Mouse (Mus musculus): ENCODE data around the gene Tmem199.
"Not testable (repeated sequence)": the region's sequence is repeated elsewhere in the genome, so short reads cannot be mapped to it uniquely, and the experiment has no call there.

Tmem199 gene

DNA sequence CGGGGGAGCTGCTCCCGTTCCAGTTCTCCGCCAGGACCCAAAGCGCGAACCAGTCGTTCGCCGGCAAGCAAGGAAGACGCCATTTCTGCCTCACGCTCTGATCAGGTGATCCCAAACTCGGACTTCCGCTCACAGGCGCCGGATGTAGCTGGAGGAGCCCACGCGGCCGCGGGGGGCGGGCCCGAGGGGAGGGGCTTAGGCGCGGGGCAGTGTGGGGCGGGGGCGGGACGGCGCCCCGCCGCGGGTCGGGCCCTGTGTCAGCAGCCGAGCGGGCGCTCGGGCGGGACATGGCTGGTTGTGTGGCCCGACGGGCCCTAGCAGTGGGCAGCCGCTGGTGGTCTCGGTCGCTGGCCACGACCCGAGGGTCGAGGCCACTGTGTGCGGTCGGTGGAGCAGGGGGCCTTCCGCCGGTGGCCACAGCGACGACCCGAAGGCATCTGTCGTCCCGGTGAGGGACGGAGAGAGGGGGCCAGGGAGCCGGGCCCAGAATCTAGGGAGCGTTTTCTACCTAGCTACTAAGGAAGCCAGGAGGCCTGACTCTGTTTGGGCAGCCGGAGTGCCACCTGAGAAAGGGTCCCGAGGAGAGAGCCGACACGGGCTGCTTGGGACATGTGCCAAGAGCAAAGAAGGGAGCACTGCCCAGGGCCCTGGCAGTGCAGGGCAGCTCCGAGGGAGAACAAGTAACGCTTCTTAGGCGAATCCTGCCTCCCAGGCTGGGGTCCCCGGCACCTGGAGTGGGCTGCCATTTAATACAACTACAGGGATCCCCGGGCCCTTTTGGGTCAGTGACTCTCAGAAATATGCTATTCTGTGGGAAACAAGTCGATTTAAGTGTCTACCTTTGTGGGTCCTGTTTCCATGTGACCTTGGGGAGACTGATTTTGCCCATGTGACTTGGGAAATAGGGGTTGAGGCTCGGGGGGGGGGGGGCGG is at the start of gene Tmem199, which contains the start of gene Poldip2:
Gene Tmem199, minus strand, starts transcription at position 148 of the 933 bp plus-strand sequence.
Gene Poldip2, plus strand, starts transcription at position 169 of the 933 bp plus-strand sequence.
- peak; percentile 83 to 88 for DNase-seq (ENCODE audit: low spot score in 2 of 2)

DNA sequence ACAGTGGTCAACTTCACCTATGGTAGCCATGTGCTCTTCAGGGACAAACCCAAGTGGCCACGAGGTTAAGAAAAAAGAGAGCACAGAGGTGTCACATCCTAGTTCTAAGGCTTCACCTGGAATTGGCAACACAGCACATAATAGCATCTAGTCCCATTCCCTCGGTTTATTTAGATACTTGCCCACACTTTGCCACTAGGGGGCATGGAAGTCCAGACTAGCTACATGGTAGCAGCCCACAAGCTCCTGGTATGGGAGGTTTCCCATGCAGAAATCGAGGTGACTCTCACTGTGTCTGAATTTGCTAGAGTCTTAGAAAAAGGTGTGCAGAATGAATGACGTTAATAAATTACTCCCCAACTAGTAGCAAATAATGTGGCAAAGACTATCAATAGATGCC is 48.5 kb upstream of the Tmem199 start:
- DNase-seq (ENCODE audit: low spot score in 2 of 2) = peak; percentile 44 to 74

DNA sequence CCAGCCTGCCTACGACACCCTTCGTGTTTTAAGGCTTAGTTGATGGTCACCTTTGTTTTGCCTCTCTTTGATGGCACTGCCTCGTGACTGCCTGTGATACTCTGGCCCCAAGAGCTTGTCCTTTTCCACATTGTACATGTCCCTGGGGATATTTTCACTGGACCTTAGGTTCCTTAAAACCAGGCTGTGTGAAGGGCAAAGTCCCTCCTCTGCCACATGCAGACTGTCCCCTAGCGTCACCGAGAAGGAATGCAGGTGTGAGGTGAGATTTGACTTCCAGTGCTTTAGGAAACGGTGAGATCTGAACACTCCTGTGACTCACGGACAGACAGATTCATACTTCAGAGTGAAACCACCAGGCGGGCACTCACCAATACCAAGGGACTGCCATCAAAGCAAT is 45.3 kb upstream of the Tmem199 start:
- no peak for DNase-seq (ENCODE audit: low spot score in 2 of 2)

DNA sequence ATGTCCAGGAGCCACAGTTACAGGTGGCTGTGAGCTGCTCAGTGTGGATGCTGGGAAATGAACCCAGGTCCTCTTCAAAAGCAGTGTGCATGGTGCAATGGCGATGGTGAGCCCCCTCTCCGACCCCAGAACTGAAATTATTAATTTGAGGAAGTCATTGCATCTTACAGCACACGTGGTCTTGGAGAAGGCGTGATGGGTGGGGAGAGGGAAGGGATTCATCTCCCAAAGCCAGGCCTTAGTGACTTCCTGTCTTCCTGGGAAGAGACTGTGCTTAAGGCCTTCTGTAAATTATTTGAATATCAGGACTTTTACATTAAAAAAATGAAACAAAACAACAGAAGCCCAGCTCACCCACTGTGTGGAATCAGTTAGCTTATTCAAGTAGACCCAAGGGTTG is 44.1 kb upstream of the Tmem199 start:
- no peak for DNase-seq (ENCODE audit: low spot score in 2 of 2)

DNA sequence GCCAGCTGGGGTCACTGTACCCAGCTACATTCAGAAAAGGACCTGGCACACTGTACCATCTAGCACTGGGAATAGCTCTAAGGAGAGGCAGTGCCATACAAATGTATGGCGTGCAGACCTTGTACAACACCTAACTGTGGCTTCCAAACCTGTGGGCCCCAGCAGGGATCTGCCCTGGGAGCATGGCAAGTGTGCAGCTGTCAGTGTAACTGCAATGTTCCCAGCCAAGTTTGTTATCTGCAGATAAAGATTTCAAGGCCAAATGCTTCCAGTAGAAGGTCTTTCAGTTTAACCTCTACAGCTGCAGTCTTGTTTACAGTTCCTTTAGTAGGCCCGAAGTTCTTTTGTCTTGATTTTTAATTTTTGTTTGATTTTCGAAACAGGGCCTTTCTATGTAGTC is 43.7 kb upstream of the Tmem199 start:
- DNase-seq (ENCODE audit: low spot score in 2 of 2) = no peak

DNA sequence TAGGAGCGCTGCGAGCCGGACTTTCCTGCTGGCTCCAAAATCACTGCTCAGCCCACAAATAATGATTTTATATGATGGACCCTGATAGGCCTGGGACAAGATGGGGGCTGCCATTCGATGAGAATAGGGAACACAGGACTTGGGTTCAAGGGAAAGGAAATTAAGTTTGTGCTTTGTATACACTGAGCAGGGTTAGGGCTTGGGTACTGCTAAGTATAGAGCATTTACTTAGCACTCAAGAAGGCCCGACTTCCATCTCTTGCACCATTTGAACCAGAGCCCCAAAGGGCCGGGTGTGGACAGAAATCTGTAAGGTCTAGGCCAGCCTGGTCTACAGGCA is 39.1 kb upstream of the Tmem199 start:
- DNase-seq (ENCODE audit: low spot score in 2 of 2) = no peak

DNA sequence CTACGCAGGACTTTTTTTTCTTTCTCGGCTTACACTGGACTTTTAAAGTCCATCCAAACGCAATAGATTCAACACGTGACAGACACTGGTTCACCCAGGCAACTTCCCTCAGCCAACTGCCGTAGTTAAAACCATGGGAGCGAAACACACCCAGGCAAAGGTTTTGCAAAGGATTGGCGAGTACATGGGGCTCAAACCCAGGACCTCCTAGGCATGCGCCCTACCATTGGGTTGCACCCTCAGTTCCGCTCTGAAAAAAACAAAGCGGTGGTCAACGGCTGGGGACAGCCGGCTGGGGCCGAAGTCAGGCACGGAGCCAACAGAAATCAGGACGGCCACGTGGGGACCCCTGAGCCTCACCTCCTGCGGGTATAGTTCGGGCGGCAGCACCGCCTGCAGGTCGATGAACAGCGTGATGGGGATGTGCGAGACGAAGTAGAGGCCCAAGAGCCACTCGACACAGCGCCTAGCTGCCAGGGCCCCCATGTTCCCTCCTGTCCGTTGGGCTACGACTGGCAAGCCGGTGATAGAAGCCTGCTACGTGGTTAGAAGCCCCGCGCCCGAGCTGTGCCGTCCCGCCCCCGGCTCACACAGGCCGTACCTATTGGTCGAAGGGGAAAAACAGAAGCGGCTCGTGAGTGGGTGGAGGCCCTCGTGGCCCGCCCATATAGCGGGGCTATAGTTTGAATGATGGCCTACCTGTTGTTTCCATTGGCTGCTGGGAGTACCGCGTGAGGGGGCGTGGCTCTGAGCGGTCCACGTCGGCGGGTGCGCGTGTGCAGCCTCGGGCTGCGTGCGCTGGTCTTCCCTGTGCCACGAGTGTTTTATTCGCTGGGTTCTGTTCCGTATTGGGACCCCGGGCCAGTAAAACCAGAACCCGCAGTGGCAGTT is 38.4 kb upstream of the Tmem199 start, which contains the start of gene Tmem97:
Gene Tmem97, minus strand, starts transcription at position 610 of the 891 bp plus-strand sequence.
- peak; percentile 92 to 95 for DNase-seq (ENCODE audit: low spot score in 2 of 2)

DNA sequence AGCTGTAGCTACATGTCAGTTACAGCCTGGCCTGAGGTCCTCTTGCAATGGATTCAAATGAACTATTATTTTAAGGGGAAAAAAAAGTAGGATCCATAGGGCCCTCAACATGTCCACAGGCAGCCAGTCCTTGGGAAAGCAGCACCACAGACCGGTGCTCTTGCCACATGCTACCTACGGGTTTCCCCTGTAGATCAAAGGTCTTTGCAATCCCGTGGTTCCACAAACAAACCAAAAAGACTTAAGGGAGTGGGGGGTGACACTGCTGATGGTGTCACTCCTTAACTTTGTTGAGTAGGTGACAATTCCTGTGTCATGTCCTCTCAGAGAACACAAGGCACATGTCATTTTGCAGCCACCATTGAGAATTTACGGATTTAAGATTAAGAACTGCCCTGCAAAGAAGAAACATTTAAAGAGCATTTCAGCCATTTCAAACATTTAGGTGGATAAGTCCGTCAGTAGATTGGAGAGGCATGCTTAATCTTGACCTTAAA is 37.6 kb upstream of the Tmem199 start:
- DNase-seq (ENCODE audit: low spot score in 2 of 2) = no peak

DNA sequence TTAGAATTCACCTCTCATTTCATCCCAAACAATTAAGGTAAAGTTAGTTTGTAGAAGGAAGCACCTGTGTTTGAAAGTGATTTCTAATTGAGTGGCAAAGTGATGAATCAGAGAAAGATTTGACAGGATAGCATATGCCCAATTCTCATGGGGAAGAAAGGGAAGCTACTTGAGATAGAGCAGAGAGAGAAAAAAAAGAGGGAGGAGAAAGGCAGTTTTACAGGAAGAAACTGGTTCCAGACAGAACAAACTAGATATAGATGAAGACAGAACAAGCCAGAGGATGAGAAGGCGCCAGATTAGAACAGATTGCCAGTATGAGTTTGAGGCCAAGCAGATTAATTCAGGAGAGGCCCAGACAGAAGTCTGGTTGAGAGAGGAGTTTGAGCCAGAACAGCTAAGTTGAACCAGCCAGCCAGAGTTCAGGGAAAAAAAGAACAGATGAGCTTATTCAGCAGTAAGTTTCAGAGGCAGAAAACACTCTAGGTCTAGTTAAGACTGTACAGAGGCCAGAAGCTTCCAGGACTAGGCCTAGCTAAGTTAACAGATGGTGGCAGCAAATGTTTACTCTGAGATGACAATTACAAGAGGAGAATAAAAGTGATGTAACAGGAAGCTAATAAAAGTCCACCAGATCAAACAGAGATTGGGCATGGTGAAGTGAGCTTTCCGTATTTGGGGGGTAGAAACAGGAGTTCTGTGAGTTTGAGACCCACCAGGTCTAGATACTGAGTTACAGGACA is 35.9 kb upstream of the Tmem199 start:
- DNase-seq (ENCODE audit: low spot score in 2 of 2) = no peak

DNA sequence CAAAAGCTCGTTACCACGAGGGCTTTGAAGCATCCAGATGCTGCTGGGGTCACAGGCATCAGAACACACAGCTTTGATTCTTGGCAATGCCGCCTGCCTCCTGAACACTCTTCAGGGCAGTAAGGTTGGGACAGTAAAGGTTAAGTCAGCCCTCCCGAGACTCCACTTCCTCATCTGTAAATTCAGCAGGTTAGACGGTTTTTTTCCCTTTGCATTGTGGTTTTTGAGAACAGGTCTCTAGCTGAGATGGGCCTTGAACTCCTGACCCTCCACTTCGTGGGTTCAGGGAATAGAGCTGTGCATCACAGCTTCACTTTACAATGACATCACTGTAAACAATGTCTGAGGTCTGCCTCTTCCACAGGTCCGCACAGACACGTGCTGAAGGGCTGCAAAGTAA is 33.2 kb upstream of the Tmem199 start:
- DNase-seq (ENCODE audit: low spot score in 2 of 2) = no peak

DNA sequence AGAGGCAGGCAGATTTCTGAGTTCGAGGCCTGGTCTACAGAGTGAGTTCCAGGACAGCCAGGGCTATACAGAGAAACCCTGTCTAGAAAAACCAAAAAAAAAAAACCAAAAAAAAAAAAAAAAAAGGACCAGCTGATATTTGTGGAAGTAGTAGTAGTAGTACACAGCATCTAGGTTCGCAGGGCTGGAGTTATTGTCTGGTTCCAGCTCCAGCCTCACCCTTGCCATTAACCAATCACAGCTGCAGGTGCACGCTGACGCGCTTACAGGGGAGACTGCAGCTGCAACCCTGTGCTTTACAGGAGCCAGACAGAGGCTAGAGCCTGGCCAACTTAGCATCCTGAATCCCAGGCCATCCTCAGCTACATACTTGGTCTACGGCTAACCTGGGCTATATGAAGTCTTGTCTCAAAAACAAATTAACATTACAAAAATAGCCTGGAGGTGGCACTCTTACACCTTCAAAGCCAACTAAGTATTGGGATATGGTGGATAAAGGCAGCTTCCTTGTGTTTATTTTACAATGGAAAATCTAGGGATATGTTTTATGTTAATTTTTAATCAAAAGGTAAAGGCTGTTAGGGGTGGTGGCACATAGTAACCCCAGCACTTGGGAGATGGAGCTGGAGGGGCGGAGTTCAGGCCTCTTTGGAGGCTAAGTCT is 32.6 kb upstream of the Tmem199 start:
- no peak for DNase-seq (ENCODE audit: low spot score in 2 of 2)

DNA sequence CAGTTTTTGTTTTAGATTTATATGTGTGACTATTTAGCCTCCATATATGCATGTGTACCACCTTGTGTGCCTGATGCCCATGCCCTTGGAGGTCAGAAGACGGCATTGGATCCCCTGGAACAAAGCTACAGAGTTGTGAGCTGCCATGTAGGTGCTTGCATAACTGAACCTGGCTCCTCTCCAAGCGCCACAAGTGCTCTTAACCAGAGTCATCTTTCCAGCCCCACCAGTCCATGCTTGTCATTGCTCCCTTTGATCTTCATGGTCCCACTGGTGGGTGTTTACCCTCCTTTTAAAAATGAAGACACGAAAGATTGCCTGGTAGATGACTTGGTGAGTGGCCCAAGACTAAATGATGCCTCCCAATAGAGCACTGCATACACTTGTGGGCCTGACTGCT is 28.4 kb upstream of the Tmem199 start:
- no peak for DNase-seq (ENCODE audit: low spot score in 2 of 2)

DNA sequence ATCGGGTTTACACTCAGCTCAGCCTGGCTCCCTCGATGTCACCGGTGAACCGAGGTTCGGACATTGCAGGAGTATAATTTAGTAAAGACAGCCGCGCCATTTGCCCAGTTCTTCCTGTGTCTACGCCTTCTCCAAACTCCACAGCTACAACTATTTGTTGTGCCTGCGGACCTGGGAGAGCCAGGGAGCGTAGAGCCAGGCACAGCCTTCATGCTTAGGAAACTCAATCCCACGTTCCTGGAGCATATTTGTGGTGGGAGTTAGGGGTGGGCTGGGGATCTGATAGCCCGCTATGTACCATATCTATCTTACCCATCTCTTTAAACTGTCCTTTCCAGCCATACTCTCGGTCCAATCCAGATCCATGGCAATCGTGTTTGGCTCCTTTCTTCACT is 24.7 kb upstream of the Tmem199 start:
- no peak for DNase-seq (ENCODE audit: low spot score in 2 of 2)

DNA sequence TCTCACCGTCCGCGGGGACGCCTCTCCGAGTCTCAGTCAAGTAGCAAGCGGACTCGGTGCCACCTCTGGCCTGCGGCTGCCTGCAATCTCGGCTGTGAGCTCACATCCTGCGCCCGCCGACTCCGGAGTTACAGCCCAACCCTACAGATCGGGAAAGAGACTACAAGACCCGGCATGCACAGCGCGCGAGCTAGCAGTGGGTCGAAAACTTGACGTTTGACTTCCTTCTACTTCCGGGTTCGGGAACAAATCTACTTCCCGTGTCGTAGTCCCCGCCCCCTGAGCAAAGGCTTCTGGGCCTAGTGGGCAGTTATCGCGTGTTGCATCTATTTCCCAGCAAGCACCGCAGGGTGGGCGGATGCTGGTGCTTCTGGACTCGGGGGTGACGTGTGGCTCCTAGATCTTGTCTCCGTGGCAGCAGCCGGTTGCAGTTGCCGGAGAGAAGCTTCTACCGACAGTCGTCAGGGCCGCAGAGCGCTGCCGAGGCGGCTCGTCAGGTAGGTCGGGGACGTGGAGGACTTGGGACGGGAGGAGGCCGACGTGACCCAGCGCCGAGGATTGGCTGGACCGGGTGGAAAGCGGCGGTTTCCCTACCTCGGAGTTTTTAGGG is 24.2 kb upstream of the Tmem199 start, which contains the start of the genes Tnfaip1 and Ift20:
Gene Tnfaip1, minus strand, starts transcription at position 253 of the 610 bp plus-strand sequence.
Gene Ift20, plus strand, starts transcription at position 282 of the 610 bp plus-strand sequence.
- DNase-seq (ENCODE audit: low spot score in 2 of 2) = peak; percentile 96 to 98

DNA sequence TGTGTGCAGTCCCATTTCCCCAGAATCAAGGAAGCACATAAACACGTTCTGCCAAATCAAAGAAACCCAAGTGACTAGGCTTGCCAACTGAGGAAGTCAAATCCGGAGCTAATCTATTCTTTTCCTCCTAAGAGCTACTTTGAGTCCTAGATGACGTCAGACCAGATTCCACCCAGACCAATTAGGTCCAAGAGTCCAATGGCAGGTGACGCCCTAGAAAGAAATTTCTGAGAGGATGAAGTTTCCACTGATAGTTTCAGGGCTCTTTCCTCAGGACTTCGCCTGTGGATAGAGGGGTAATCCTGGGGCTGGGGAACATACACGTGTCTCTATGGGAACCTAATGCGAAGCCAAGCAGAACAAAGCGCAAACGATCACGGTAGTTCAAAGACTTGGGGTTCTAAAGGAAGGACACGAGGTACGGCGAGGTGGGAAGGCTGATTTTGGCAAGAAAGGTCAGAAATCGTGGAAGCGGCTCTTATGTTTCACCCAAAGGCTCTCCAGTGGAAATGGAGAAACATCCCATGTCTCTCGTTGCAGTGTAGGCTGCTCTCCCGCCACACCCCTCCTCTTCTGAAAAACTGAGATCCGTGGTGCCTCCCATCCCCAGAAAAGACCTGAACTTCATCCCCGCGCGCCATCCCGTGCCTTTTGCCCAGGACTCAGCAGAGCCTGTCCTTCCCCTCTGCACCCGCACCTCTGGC is 23.6 kb upstream of the Tmem199 start:
- DNase-seq (ENCODE audit: low spot score in 2 of 2) = peak in 1 of 2 experiments; percentile 14

DNA sequence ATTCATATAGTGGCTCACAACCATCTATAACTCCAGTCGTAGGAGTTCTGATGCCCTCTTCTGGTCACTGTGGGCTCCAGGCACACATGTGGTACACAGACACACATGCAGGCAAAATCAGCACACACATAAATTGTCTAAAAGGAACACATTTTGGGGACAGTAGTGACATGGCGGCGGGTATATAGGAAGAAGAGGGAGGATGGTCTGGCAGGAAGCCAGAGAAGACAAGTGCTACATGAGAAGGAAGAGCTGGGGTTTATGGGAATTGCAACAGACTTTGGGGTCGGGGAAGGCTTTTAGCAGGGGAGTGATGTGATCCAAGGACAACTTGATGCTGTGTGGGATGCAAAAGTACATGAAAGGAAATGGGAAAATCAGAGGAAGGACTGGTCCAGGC is 22.5 kb upstream of the Tmem199 start:
- no peak for DNase-seq (ENCODE audit: low spot score in 2 of 2)

DNA sequence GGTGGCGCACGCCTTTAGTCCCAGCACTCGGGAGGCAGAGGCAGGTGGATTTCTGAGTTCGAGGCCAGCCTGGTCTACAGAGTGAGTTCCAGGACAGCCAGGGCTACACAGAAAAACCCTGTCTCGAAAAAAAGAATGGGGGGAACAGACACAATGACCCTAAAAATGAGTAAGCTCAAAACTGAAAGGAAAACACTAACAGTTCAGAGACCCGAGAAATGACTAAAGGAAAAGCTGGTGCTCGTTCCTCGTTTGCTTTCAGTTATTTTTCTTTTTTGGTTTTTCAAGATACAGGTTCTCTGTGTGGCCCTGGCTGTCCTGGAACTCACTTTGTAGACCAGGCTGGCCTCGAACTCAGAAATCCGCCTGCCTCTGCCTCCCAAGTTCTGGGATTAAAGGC is 19.5 kb upstream of the Tmem199 start:
- not testable (repeated sequence) for DNase-seq (ENCODE audit: low spot score in 2 of 2)

DNA sequence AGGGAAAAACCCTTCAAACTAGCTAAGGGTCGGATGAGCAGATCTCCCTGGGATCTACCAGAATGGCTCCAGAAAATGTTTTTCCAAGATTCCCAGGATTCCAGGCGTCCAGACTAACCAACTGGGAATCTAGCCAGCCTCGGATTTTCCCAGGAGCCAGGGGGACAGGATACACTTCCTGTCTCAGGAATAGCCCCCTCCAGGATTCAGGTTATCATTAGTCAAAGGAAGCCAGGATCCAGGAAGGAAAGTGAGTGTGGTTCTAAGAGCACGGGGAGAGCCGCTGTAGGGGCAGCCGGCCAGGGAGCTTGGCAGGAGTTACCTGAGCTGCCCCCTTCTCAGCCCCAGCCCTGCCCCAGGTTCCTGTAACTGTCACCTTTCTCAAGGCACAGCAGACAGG is 19.1 kb upstream of the Tmem199 start:
- no peak for DNase-seq (ENCODE audit: low spot score in 2 of 2)

DNA sequence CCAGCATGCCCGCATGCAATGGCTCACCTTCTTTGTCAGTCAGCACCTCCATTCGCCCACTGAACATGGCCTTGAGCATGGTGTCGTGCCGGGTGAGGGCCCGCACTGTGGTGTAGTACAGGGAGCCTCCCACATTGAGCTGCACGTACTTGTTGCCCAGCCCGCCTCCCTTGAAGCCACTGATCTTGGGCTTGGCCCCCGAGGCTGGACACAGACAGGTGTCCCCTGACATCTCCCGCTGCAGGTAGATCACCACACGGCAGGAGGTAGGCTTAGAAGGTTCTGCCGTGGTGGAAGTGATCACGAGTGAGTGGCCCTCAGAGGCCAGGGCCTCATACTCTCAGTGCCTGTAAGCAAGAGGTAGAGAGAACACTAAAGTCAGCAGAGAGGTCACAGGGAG is 18.0 kb upstream of the Tmem199 start:
- DNase-seq (ENCODE audit: low spot score in 2 of 2) = no peak

DNA sequence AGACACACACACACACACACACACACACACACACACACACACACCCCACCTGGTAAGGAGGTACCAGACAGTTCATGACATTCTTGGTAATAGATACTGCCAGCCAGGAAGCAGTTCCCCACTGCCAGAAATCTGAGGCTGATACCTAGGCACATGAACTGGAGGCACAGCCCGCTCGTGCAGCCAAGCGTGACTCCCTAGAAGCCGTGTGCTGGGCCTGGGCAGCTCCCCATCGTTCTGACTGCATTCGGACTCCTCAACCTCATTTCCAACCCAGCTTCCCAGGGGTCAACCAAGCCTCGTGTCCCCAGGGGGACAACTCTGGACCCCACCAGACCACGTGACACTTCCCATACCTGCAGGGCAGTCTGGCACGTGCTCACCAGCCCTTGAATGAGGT is 16.7 kb upstream of the Tmem199 start:
- no peak for DNase-seq (ENCODE audit: low spot score in 2 of 2)

Measured in thymus, postnatal 10 days (tissue).